Mouse (Mus musculus) T-helper 17 cell (primary cell): ENCODE measurements around the gene Engase.

ENCODE experiments used
- in situ Hi-C, 2 experiments: fragments of 300-600 bp; cut with MboI, MseI; formaldehyde crosslinking; loops; 1 replicate in 1 of 2; 2 replicates in 1 of 2; pipeline ENCODE4 v1.15.1; 2025; ENCODE audit warnings: high pct_unique_total_duplicates in 2 of 2

Engase gene

GRCm38 (mm10) chr11:118486881-118487772 is 10.5 kb downstream of the Engase start:
- in situ Hi-C loops: loop anchor here in 1 of 2 experiments (5.0 kb wide), 1 partner anchor 40 kb away; no protein-coding TSS in a partner anchor

- in situ Hi-C loops: loop anchor here in 1 of 2 experiments (5.0 kb wide), 1 partner anchor 41 kb away; no protein-coding TSS in a partner anchor
Measured at GRCm38 (mm10) chr11:118488191-118488906, 11.7 kb downstream of the Engase start.

- in situ Hi-C loops: loop anchor here in 1 of 2 experiments (5.0 kb wide), 1 partner anchor 42 kb away; no protein-coding TSS in a partner anchor
Measured at GRCm38 (mm10) chr11:118488907-118489270, 12.3 kb downstream of the Engase start.

- in situ Hi-C loops: no loop called here
Measured at GRCm38 (mm10) chr11:118490566-118491218, 14.1 kb downstream of the Engase start.

- in situ Hi-C loops: no loop called here
Measured at GRCm38 (mm10) chr11:118491230-118491629, 14.6 kb downstream of the Engase start.

DNA sequence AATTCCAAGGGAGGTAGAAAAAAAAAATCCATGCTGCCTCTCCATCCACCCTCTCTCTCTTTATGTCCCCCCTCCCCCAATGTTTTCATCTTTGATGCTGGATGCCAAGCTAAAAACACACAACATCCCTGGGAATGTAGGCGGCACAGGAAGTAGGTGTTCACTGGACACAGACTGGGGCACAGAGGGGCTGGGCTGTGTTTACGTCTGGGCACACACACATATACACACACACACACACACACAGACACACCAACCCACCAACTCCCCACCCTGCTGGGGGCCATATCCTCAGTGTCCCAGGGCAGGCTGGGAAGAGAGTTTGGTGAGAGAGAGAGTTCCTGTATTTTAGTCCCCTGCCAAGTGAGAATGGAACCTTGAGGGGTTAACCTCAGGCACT is 16.8 kb downstream of the Engase start:
- in situ Hi-C loops: no loop called here

GRCm38 (mm10) chr11:118494001-118494737 is 17.5 kb downstream of the Engase start:
- in situ Hi-C loops: no loop called here

- in situ Hi-C loops: no loop called here
Measured at GRCm38 (mm10) chr11:118495065-118495464, 18.4 kb downstream of the Engase start.

DNA sequence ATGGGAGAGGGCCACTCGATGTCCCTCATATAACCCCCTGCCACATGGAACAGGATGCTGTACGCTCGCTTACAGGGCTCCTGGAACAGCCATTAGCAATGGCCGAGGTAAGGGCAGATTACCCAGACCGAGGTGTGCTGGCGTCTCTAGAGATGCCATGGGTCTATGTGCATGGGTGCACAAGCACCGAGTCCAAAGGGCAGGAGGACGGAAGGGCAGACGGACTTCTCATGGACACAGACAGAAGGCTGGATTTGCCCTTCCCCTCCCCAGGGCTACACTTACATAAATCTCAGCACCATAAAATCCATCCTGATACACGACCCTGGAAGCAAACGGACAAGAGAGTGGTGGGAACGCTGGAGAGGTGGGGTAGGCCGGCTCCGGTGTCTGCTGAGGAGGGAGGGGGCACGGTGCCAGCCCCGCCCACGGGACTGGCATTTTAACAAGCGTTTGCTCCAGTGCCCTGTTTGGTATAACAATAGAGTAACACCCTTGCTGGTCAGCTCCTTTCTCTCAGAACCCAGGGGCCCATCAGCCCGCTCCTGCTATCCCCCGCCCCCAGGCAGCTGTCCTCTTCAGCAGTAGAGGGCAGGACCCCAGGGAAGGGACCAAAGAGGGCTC is 19.5 kb downstream of the Engase start:
- in situ Hi-C loops: no loop called here

GRCm38 (mm10) chr11:118502990-118503389 is 26.4 kb downstream of the Engase start:
- in situ Hi-C loops: no loop called here

DNA sequence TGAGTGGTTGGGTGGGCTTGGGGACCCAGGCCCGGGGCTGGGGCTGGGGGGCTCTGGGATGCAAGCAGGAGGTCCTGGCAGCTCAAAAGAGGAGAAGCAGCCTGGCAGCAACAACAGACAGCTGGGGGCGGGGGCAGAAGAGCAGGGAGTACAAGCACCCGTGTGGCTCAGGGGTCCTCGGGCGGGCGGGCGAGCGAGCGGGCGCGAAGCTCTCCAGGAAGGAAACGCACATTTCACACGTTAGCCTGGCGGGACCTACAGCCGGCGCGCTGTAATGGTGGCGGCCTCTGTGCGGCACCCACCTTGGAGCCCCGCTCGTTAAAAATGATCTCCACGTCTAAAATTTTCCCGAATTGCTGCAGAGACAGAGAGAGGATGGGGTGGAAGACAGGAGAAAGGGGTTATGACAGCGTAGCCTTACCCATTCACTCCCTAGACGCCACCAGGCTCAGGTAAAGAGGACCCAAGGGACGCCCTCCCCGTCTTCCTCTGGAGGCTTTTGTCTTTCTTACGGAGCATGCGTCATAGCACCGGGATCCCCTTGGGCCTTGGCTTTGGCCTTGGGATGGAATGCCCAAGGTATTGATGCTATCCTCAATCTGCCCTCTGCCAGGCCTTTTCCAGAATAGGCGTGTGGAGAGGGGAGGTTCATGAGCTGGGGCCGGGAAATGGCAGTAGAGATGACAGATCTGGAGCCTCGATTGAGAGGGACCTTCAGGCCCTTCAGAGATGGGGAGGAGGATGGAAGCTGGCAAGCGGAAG is 27.0 kb downstream of the Engase start:
- in situ Hi-C loops: no loop called here

DNA sequence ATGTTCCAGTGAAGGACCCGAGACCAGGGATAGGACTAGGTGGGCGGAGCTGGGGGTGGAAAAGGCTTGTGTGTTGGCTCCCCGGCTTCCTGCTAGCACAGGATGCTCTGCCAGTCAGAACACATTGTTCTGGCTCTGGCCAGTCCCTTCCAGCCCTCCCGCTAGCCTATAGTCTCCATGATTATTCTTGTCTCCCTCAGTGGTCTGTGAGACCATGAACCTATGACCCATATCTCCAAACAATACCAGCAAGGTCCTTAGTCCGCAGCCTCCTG is 27.5 kb downstream of the Engase start:
- in situ Hi-C loops: no loop called here

DNA sequence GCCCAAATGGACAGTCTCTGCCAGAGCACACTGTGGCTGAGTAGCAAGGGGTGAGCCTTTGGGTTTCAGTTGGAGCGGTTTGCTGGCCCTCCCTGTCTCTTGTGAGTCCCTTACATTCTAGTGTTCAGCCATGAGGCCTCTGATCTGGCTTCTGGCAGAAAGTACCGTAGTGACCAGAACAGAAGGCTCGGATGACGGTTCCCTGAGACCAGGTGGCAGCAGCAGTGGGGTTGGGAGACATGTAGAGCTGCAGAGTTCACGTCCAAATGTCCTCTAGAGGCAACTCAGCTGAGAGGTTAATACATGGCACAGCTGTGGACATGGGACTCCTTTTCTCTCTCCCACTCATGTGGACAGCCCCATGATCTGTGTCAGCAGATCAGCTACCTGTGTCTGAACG is 30.5 kb downstream of the Engase start:
- in situ Hi-C loops: no loop called here

DNA sequence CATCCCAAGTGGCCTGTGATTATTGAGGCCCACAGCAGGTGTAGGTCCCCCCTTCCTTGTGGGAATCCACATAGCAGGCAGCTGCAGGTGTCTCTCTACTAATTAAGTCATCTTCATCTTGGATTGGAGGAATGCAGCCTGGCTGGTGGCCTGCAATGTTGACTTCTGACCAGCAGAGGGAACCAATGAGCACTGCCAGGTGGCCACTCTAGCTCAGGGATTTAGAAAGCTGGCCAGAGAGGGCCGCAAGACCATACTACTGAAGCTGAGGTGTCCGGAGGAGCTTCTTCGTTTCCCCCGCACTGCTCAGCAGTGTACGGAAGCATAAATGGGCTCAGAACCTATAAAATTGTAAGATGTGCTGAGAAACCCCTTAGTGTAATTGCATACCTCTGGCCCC is 31.3 kb downstream of the Engase start:
- in situ Hi-C loops: no loop called here

DNA sequence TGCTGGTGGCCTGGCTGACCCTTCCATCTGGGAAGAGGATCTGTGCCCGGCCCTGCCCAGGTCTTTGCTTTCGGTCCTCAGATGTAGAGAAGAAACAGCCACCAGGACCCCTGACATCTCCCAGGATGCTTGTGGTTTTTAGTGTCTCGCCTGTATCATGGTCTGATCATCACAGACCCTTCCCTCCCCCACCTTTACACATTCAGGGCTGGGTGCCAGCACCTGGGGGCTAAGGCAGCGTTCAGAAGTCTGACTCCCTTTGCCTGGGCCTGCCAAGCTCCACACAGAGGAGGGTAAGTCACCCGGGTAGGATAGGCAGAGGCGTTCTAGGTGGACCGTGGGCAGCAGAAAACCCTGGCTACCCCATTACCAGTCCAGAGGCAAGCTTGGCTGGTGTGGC is 31.7 kb downstream of the Engase start:
- in situ Hi-C loops: no loop called here

DNA sequence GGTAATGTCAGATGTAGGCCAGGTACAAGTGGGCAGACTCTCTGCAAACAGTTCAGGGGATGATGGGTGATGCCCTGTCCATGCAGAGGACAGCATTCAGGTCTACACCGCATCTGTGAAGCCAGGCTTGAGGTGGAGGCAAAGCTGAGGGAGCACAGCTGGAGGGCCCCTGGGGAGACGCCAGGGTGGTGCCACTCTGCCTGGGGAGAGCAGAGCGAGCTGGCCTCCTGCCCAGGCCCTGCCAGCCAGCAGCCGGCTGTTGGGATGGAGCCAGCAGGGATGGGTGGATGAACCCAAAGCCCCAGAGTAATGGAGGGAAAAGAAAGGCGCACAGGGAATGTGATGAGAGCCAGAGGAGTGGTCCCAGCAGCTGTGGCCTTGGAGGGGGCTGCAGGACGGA is 35.2 kb downstream of the Engase start:
- in situ Hi-C loops: no loop called here

DNA sequence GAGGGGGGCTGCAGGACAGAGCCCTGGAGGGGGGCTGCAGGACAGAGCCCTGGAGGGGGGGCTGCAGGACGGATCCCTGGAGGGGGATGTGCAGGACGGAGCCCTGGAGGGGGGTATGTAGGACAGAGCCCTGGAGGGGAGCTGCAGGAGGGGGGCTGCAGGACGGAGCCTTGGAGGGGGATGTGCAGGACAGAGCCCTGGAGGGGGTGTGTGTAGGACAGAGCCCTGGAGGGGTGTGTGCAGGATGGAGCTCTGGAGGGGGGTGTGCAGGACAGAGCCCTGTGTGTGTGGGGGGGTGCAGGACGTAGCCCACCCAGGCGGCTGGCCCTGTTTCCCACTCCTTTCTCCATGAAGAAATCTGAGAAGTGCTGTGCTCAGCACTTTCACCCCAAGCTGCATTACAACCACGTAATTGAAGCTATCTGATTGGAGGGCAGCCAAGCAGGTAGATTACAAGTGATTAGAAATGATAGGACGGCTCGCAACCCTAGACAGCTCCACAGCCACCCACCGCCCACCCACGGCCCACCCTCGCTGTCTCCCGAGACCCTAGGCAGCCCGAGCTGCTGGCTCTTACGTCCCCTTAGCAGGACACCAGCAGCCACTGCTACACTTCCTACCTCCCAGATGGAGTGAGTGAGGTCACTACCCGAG is 35.8 kb downstream of the Engase start:
- in situ Hi-C loops: no loop called here

DNA sequence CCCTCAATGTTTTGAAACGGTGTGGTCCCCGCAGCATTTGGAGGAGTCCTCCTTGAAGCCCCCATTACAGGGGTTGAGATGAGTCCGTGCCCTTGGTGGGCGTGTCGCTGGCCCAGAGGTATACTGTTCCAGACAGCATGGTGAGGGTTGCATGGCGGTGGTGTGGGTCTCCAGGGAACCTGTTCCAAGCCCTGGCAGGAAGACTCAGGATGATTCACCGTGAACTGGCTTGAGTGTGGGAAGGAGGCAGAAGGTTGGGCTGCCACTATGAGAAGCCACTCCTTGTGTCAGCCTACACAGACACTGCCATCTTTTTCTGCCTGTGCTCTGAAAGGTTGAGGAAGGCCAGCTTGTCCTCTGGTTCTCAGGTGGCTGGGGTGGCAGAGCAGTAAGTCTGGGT is 41.3 kb downstream of the Engase start:
- in situ Hi-C loops: no loop called here

DNA sequence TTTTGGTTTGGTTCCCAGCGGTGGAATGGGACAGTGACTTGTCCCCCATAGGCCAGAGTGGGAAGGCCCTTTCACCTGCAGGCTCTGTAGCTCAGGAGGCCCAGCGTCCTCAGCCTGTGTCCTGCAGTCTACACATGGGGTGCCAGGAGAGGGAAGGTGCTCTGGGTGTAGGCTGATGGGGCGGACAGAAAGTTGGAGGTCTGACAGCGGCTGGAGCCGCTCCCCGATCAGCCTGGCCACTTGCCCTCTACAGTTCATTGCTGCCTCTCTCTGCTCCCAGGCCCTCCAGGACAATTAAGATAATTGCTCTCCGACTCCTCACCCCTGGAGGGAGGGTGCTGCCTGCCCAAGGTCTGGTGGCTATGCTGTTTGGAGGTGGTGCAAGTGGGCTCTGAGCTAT is 42.1 kb downstream of the Engase start:
- in situ Hi-C loops: no loop called here

DNA sequence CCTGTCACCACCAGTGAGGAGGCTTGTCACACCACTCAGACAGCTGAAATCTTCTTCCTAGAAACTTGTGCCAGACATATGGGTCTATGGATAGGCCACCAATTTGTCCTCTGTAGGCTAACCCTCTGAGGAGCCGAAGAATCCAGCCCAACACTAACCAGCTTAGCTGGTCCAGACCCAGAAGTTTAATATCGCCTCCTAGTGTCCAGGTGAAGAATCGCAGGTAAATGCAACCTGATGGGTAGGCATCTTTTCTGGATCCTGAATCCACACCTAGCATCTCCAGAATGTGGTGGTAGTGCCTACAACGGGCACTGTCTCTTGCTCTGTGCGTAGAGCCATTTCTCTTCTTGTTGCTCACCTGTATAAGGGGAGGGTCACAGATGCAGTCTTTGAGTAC is 43.6 kb downstream of the Engase start:
- in situ Hi-C loops: no loop called here
